Mouse (Mus musculus) intestine, postnatal 0 days (tissue): Measurements from ENCODE around the gene Krt80. TPM values are rescaled to one million over a fixed set of nuclear protein-coding genes. Genes with fewer than 3 reads are reported as not detected.

ENCODE experiments used
- ATAC-seq: fragments of 200-750 bp; cut with Nextera tagmentation; 2 replicates; pipeline ENCODE4 v1.8.0; 2017; ENCODE audit warnings: mild to moderate bottlenecking, moderate TSS enrichment, moderate library complexity
- H3K27ac ChIP-seq: fragments of 300-500 bp; sonication (generic); 2 replicates; pipeline ENCODE4 v1.5.1; 2014; ENCODE audit warnings: mild to moderate bottlenecking, low read depth, low read length, moderate library complexity
- H3K27me3 ChIP-seq: fragments of 300-500 bp; sonication (generic); replicated peaks from 2 replicates; pipeline ENCODE4 v1.6.1; 2014; ENCODE audit warnings: low read length, mixed read lengths; ENCODE audit not compliant: control insufficient read depth, insufficient read depth
- H3K36me3 ChIP-seq: fragments of 300-500 bp; sonication (generic); 2 replicates; pipeline ENCODE4 v1.6.1; 2014; ENCODE audit warnings: mild to moderate bottlenecking, moderate library complexity; ENCODE audit not compliant: control insufficient read depth, insufficient read depth
- H3K4me1 ChIP-seq: fragments of 300-500 bp; sonication (generic); replicated peaks from 2 replicates; pipeline ENCODE4 v1.6.1; 2014; ENCODE audit warnings: antibody characterized with exemption, low read length, mixed read lengths; ENCODE audit not compliant: control insufficient read depth, insufficient read depth
- H3K4me2 ChIP-seq: fragments of 300-500 bp; sonication (generic); replicated peaks from 2 replicates; pipeline ENCODE4 v1.6.1; 2014; ENCODE audit warnings: low read depth, mild to moderate bottlenecking, moderate library complexity
- H3K4me3 ChIP-seq: fragments of 300-500 bp; sonication (generic); 2 replicates; pipeline ENCODE4 v1.5.1; 2014; ENCODE audit warnings: low read depth, low read length
- H3K9ac ChIP-seq: fragments of 300-500 bp; sonication (generic); 2 replicates; pipeline ENCODE4 v1.6.1; 2014; ENCODE audit warnings: mild to moderate bottlenecking, low read depth, low read length
- H3K9me3 ChIP-seq: fragments of 300-500 bp; sonication (generic); 2 replicates; pipeline ENCODE4 v1.6.1; 2016; ENCODE audit warnings: mixed run types; ENCODE audit not compliant: control insufficient read depth
- CTCF ChIP-seq: sonication (generic); IDR thresholded peaks from 2 replicates; pipeline ENCODE4 v1.5.1; 2016; ENCODE audit warnings: low read depth, mild to moderate bottlenecking, control low read depth, antibody characterized with exemption, moderate library complexity
- WGBS: fragments of 180-500 bp; shearing (Covaris S2); extraction: QIAGEN DNeasy Blood & Tissue Kit; methylation state at CpG from one replicate; pipeline ENCODE4 v1.1.7; 2014; 5-methylcytosine and 5-hydroxymethylcytosine counted together
- polyA plus RNA-seq: library from polyadenylated mRNA; unstranded; fragments of >200 nt; fragmentation: Nextera tagmentation; extraction: Ambion mirVana; gene quantifications from 2 replicates; pipeline ENCODE4 v1.2.1, GENCODE M21; 2015

The Krt80 gene
- polyA plus RNA-seq, 1 experiment from 2014 or later, result 0.40 TPM

DNA sequence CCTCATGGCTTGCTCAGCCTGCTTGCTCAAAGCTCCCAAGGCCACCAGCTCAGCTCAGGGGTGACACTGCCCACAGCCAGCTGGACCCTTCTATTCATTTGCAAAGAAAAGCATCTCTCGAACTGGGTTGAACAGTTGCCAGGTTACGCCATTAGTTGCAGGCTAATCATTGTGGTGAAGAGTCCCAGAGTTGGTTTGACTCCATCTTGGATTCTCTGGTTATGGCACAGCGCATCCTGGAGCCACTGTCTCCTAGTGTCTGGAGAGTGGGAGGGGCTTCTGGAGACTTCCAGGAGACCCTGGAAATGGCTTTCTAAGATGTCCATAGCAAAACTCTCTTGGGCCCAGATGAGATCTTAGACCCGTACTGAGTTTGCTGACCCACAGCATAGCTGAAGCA lies 54.6 kb downstream of the Krt80 start:
- Histone ChIP-seq H3K27ac (no peak overlapping the region), H3K27me3 (no peaks in the 10 kb centered on the region), H3K9ac (no peak overlapping the region), H3K4me1 (no peaks in the 10 kb centered on the region), H3K4me2 (no peak overlapping the region), H3K9me3 (no peaks in the 10 kb centered on the region), H3K36me3 (no peaks in the 10 kb centered on the region), H3K4me3 (no peak overlapping the region)
- TF ChIP-seq CTCF, result no peak
- WGBS, result 86% methylated on average over 4 of the region's 4 CpGs
- ATAC-seq, result no peak

GRCm38 (mm10) chr15:101312006-101312405 lies 58.0 kb downstream of the Krt80 start:
- Histone ChIP-seq H3K4me2 (no peak overlapping the region), H3K4me1 (no peaks in the 10 kb centered on the region), H3K9me3 (no peaks in the 10 kb centered on the region), H3K4me3 (no peak overlapping the region), H3K9ac (no peak overlapping the region), H3K27me3 (no peaks in the 10 kb centered on the region), H3K36me3 (no peaks in the 10 kb centered on the region), H3K27ac (no peak overlapping the region)
- 73% methylated on average over 6 of the region's 6 CpGs for WGBS
- TF ChIP-seq CTCF, result no peak
- no peak for ATAC-seq

DNA sequence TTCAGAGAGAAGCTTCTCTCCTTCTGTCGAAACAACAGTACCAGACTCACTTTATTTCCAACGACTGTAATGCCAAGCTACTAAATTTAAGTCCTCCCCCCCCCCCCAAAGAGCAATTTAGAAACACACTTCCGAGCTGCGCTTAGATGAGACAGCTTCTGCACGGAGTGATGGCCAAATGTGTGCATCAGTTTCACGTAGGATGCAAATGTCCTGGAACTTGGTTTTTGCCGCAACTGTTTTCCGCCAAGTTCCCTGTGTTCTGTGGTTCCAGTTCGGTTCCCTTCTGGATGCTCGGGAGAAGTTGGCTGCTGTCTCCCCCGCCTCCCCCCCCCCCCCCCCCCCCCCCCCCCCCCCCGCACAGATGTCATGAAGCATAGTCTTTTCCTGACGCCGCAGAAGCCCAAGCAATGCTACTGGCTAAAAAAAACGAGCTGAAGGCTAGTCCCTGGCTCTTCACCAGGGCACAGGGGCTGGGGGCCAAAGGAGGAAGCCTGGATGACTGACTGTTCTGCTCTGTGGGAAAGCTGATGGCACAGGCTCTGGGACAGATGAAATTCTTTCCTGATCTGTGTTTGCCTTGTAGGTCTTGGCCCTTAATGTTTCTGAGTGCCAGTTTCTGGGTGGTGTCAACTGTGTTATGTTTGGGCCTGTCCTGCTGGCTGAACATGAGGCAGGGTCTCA lies 58.7 kb downstream of the Krt80 start:
- no peak for TF ChIP-seq CTCF
- ATAC-seq, result no peak
- Histone ChIP-seq H3K27ac (no peak overlapping the region), H3K9me3 (no peaks in the 10 kb centered on the region), H3K4me2 (no peak overlapping the region), H3K27me3 (no peaks in the 10 kb centered on the region), H3K9ac (no peak overlapping the region), H3K36me3 (no peaks in the 10 kb centered on the region), H3K4me3 (no peak overlapping the region), H3K4me1 (no peaks in the 10 kb centered on the region)
- WGBS, result 44% methylated on average over 14 of the region's 15 CpGs

- no peak for ATAC-seq
Measured at GRCm38 (mm10) chr15:101309493-101309892, 60.5 kb downstream of the Krt80 start.

DNA sequence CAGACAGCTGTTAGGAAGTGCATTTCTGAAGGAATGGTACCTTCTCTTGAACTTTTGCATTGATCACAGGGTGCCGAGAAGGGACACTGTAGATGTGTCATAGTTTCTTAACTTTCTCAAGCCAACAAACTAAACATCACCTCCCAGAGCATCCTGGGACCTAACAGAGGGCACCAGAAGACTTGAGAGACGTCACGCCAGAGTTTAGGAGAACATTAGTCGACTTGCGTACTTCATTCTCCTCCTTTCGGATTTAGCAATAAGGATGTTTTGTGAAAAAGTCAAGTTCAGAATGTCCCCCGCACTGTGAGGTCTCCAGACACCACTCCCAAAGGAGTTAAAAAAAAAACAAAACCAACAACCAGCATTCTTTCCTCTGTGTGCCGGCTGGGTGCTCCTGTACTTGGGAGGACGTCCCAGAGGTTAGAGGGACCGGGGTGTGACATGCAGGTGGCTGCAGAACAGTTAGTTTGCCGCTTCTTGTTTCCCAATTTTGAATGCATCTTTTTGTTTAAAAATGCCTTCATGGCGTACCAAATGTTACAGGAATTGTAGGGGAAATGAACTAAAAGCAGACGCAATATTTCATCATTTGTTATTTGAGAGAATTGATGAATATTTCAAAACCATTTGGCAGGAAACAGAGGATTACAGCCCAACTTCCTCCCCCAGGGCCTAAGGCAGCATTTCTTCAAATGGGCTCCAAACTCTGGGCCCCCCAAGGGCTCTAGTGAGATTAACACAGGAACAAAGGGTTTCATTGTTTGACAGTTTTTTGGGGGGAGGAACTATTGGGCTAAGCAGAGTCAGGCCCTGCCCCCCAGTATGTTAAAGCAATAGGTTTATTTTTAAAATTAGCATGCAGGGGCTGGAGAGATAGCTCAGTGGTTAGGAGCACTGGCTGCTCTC lies 61.3 kb downstream of the Krt80 start:
- ATAC-seq, result no peak
- no peaks in the 10 kb centered on the region for H3K9me3 ChIP-seq
- no peak overlapping the region for H3K4me2 ChIP-seq
- no peaks in the 10 kb centered on the region for H3K36me3 ChIP-seq
- no peak for TF ChIP-seq CTCF
- H3K4me1 ChIP-seq, result no peaks in the 10 kb centered on the region
- no peaks in the 10 kb centered on the region for H3K27me3 ChIP-seq
- H3K27ac ChIP-seq, result no peak overlapping the region
- H3K9ac ChIP-seq, result no peak overlapping the region
- H3K4me3 ChIP-seq, result no peak overlapping the region
- 65% methylated on average over 13 of the region's 13 CpGs for WGBS

More at GRCm38 (mm10) chr15:101309493-101309892, 60.5 kb downstream of the Krt80 start:
- no peaks in the 10 kb centered on the region for H3K36me3 ChIP-seq
- H3K4me2 ChIP-seq, result no peak overlapping the region
- H3K27me3 ChIP-seq, result no peaks in the 10 kb centered on the region
- no peak for TF ChIP-seq CTCF
- H3K9ac ChIP-seq, result no peak overlapping the region
- H3K4me3 ChIP-seq, result no peak overlapping the region
- no peaks in the 10 kb centered on the region for H3K9me3 ChIP-seq
- H3K4me1 ChIP-seq, result no peaks in the 10 kb centered on the region
- 33% methylated on average over 5 of the region's 5 CpGs for WGBS
- H3K27ac ChIP-seq, result no peak overlapping the region

DNA sequence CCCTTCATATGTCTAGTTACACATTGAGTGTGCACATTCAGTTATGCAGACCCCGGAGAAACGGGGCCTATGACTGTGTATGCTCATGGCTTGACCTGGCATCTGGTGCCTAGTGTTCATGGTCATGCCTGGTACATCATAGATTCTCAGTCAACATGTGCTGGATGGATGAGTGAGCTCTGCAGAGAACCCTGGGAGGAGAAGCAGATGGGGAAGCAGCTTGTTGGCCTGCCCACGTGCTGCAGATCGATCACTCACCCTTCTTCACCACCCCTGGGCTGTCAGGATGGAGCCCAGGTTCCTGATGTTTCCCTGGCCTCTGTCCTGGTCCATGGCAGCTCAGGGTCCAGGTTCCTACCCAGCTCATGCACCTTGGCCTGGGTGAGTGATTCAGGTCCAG lies 63.5 kb downstream of the Krt80 start:
- no peaks in the 10 kb centered on the region for H3K4me1 ChIP-seq
- ATAC-seq, result no peak
- 93% methylated on average over 4 of the region's 4 CpGs for WGBS
- no peak for TF ChIP-seq CTCF
- no peaks in the 10 kb centered on the region for H3K36me3 ChIP-seq
- H3K4me2 ChIP-seq, result no peak overlapping the region
- H3K27ac ChIP-seq, result no peak overlapping the region
- H3K27me3 ChIP-seq, result no peaks in the 10 kb centered on the region
- no peaks in the 10 kb centered on the region for H3K9me3 ChIP-seq
- no peak overlapping the region for H3K9ac ChIP-seq
- H3K4me3 ChIP-seq, result no peak overlapping the region
